Mouse (Mus musculus) forebrain, postnatal 0 days (tissue): ENCODE measurements around the gene Tmem63a. TPM values are rescaled to one million over a fixed set of nuclear protein-coding genes. Genes with fewer than 3 reads are reported as not detected.
A peak's percentile ranks its signal among the peaks of the same experiment; 100 is the strongest.

Source experiments
- ATAC-seq: fragments of 200-750 bp; cut with Nextera tagmentation; 2 replicates; pipeline ENCODE4 v1.8.0; 2017; ENCODE audit warnings: mild to moderate bottlenecking, moderate library complexity
- DNase-seq: peaks from one replicate; pipeline ENCODE4 v3.0.0-alpha.2; 2015
- H3K27ac ChIP-seq: fragments of 300-500 bp; sonication (generic); 2 replicates; pipeline ENCODE4 v1.5.1; 2014; ENCODE audit warnings: low read depth, mild to moderate bottlenecking, antibody characterized with exemption, low read length, moderate library complexity, mixed read lengths
- H3K27me3 ChIP-seq: fragments of 300-500 bp; sonication (generic); 2 replicates; pipeline ENCODE4 v1.6.1; 2014; ENCODE audit warnings: mild to moderate bottlenecking, low read length, mixed read lengths; ENCODE audit not compliant: insufficient read depth
- H3K36me3 ChIP-seq: fragments of 300-500 bp; sonication (generic); 2 replicates; pipeline ENCODE4 v1.6.1; 2014; ENCODE audit warnings: mild to moderate bottlenecking, moderate library complexity; ENCODE audit not compliant: insufficient read depth
- H3K4me1 ChIP-seq: fragments of 300-500 bp; sonication (generic); 2 replicates; pipeline ENCODE4 v1.6.1; 2014; ENCODE audit warnings: antibody characterized with exemption; ENCODE audit not compliant: insufficient read depth
- H3K4me2 ChIP-seq: fragments of 300-500 bp; sonication (generic); 2 replicates; pipeline ENCODE4 v1.6.1; 2014; ENCODE audit warnings: low read depth, mild to moderate bottlenecking, moderate library complexity
- H3K4me3 ChIP-seq: fragments of 300-500 bp; sonication (generic); 2 replicates; pipeline ENCODE4 v1.5.1; 2014; ENCODE audit warnings: low read depth, low read length, mixed read lengths
- H3K9ac ChIP-seq: fragments of 300-500 bp; sonication (generic); 2 replicates; pipeline ENCODE4 v1.6.1; 2014; ENCODE audit warnings: mild to moderate bottlenecking
- H3K9me3 ChIP-seq: fragments of 300-500 bp; sonication (generic); 2 replicates; pipeline ENCODE4 v1.6.1; 2016; ENCODE audit warnings: low read length
- CTCF ChIP-seq: sonication (generic); IDR thresholded peaks from 2 replicates; pipeline ENCODE4 v1.5.1; 2016; ENCODE audit warnings: antibody characterized with exemption, control low read depth, low read depth
- WGBS: fragments of 180-500 bp; shearing (Covaris S2); extraction: QIAGEN DNeasy Blood & Tissue Kit; methylation state at CpG from one replicate; pipeline ENCODE4 v1.1.7; 2014; 5-methylcytosine and 5-hydroxymethylcytosine counted together
- polyA plus RNA-seq: library from polyadenylated mRNA; unstranded; fragments of >200 nt; fragmentation: Nextera tagmentation; extraction: Ambion mirVana; gene quantifications from 2 replicates; pipeline ENCODE4 v1.2.1, GENCODE M21; 2015
- total RNA-seq: library from RNA; depleted of rRNA; stranded (reverse); fragments of >200 nt; gene quantifications from 2 replicates; pipeline ENCODE4 v1.2.3, GENCODE M21; 2014

The Tmem63a gene
- total and polyA plus RNA-seq, 2 experiments from 2014 or later: 2.1 to 3.2 TPM

GRCm38 (mm10) chr1:180940776-180941460, 1.2 kb upstream of the Tmem63a start:
- ATAC-seq: no peak
- H3K27me3 ChIP-seq: peaks cover 39% of the 10 kb centered on the region
- 89% methylated on average over 7 of the region's 7 CpGs for WGBS

GRCm38 (mm10) chr1:180941726-180942125, 418 bp upstream of the Tmem63a start:
- H3K27me3 ChIP-seq: peaks cover 35% of the 10 kb centered on the region
- peak overlapping the region; percentile 98 for H3K4me2 ChIP-seq
- H3K36me3 ChIP-seq: no peaks in the 10 kb centered on the region
- H3K27ac ChIP-seq: no peak overlapping the region
- no peak for TF ChIP-seq CTCF
- WGBS: 9% methylated on average over 18 of the region's 18 CpGs
- DNase-seq (no peak), ATAC-seq (no peak)
- no peaks in the 10 kb centered on the region for H3K9me3 ChIP-seq
- peak overlapping the region; percentile 55 for H3K4me3 ChIP-seq
- peak overlapping the region; percentile 45; the same call in 1 of the 2 replicates for H3K9ac ChIP-seq
- H3K4me1 ChIP-seq: no peaks in the 10 kb centered on the region

More at GRCm38 (mm10) chr1:180940776-180941460, 1.2 kb upstream of the Tmem63a start:
- Histone ChIP-seq H3K27ac (no peak overlapping the region), H3K4me1 (no peaks in the 10 kb centered on the region), H3K36me3 (no peaks in the 10 kb centered on the region), H3K4me2 (no peak overlapping the region), H3K9ac (no peak overlapping the region), H3K4me3 (no peak overlapping the region), H3K9me3 (no peaks in the 10 kb centered on the region)
- no peak for TF ChIP-seq CTCF
- DNase-seq: no peak

GRCm38 (mm10) chr1:180943032-180943644, 994 bp downstream of the Tmem63a start:
- H3K36me3 ChIP-seq: no peaks in the 10 kb centered on the region
- H3K9ac ChIP-seq: no peak overlapping the region
- H3K4me1 ChIP-seq: no peaks in the 10 kb centered on the region
- H3K27ac ChIP-seq: no peak overlapping the region
- H3K4me3 ChIP-seq: peak overlapping the region; percentile 55
- H3K4me2 ChIP-seq: peak overlapping the region; percentile 98
- DNase-seq: no peak
- no peak for TF ChIP-seq CTCF
- no peak for ATAC-seq
- WGBS: 48% methylated on average over 11 of the region's 11 CpGs
- no peaks in the 10 kb centered on the region for H3K9me3 ChIP-seq
- peaks cover 30% of the 10 kb centered on the region for H3K27me3 ChIP-seq

- H3K4me1 ChIP-seq: no peaks in the 10 kb centered on the region
- no peak overlapping the region for H3K27ac ChIP-seq
- DNase-seq (no peak), ATAC-seq (no peak)
- no peaks in the 10 kb centered on the region for H3K9me3 ChIP-seq
- 0 out of 2 replicates have a peak, but pooled peaks have one; percentile 9 for TF ChIP-seq CTCF
- WGBS: 78% methylated on average over 1 of the region's 1 CpGs
- H3K4me2 ChIP-seq: no peak overlapping the region
- H3K9ac ChIP-seq: no peak overlapping the region
- H3K4me3 ChIP-seq: no peak overlapping the region
- H3K36me3 ChIP-seq: no peaks in the 10 kb centered on the region
- H3K27me3 ChIP-seq: peaks cover 30% of the 10 kb centered on the region
Observed at GRCm38 (mm10) chr1:180943896-180944295, 1.8 kb downstream of the Tmem63a start.

- ATAC-seq: no peak
- DNase-seq: no peak
- H3K4me1 ChIP-seq: no peaks in the 10 kb centered on the region
- H3K9me3 ChIP-seq: no peaks in the 10 kb centered on the region
- no peak for TF ChIP-seq CTCF
- 77% methylated on average over 4 of the region's 4 CpGs for WGBS
- H3K27ac ChIP-seq: no peak overlapping the region
- H3K9ac ChIP-seq: no peak overlapping the region
- H3K4me2 ChIP-seq: no peak overlapping the region
- H3K27me3 ChIP-seq: peaks cover 30% of the 10 kb centered on the region
- no peak overlapping the region for H3K4me3 ChIP-seq
- no peaks in the 10 kb centered on the region for H3K36me3 ChIP-seq
Observed at GRCm38 (mm10) chr1:180944553-180944952, 2.4 kb downstream of the Tmem63a start.

- DNase-seq (no peak), ATAC-seq (peak; percentile 85)
- no peak overlapping the region for H3K4me2 ChIP-seq
- H3K4me3 ChIP-seq: no peak overlapping the region
- no peaks in the 10 kb centered on the region for H3K36me3 ChIP-seq
- 32% methylated on average over 20 of the region's 20 CpGs for WGBS
- H3K27ac ChIP-seq: no peak overlapping the region
- H3K27me3 ChIP-seq: peaks cover 30% of the 10 kb centered on the region
- no peak for TF ChIP-seq CTCF
- no peaks in the 10 kb centered on the region for H3K9me3 ChIP-seq
- no peak overlapping the region for H3K9ac ChIP-seq
- H3K4me1 ChIP-seq: no peaks in the 10 kb centered on the region
Observed at GRCm38 (mm10) chr1:180945001-180945980, 3.1 kb downstream of the Tmem63a start.
